Mouse (Mus musculus) pancreas, adult 10 weeks (tissue): ENCODE data around the gene Myct1. TPM values are rescaled to one million over a fixed set of nuclear protein-coding genes. Genes with fewer than 3 reads are reported as not detected.

Experiments
- polyA plus RNA-seq: library from polyadenylated mRNA; stranded (reverse); fragments of 350-450 nt; fragmentation: Illumina TruSeq; extraction: RNeasy Lipid Tissue Mini Kit (QIAGEN cat#74804); gene quantifications from one replicate; pipeline ENCODE4 v1.2.3, GENCODE M21; 2015; ENCODE audit warnings: low read depth, low replicate concordance; ENCODE audit not compliant: insufficient read depth

Myct1 gene
- polyA plus RNA-seq = 6.4 TPM

DNA sequence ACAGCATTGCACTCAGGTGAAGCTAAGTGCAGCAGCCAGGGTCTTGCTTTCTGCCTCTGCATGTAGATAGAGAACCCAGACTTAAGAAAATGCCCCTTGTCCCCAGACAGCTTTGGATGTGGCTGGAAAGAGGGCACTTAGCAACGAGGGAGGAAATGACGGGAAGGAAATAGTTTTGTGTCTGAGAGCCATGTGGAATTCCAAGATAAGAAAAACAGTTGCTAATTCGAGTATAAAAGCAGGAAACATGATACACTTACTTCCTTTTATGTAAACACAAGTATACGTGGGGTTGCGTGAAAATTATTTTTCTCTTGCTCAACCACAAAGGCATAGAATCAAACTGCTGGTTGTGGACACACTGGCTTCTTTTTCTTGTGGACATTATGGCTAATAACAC lies at the start of gene Myct1:
TSS of gene Myct1 (plus strand) at position 312 of the 400 bp plus-strand sequence.

GRCm38 (mm10) chr10:5551382-5551781 lies 42.2 kb upstream of the Myct1 start, which contains the start of gene Syne1:
Gene Syne1 (minus strand): TSS chr10:5551482.

GRCm38 (mm10) chr10:5639112-5639511 lies 45.5 kb downstream of the Myct1 start, which contains the start of gene Vip:
Gene Vip (plus strand): TSS chr10:5639218.

Other genes starting within 250 kb of the Myct1 start
- 18.8 TPM for gene Syne1, start 42.3 kb upstream of the Myct1 start, polyA plus RNA-seq
- 9.5 TPM for gene Vip, start 45.4 kb downstream of the Myct1 start, polyA plus RNA-seq
- gene Fbxo5, start 211.8 kb downstream of the Myct1 start, polyA plus RNA-seq = 0.98 TPM
- 3.0 TPM for gene Mtrf1l, start 230.1 kb downstream of the Myct1 start, polyA plus RNA-seq